Mouse (Mus musculus): ENCODE results near the gene Mta1.

The Mta1 gene

GRCm38 (mm10) chr12:113150591-113150990 is 52.5 kb downstream of the Mta1 start:
- peak; percentile 94 for DNase-seq

- DNase-seq = peak; percentile 96
These were observed 53.0 kb downstream of the Mta1 start for GRCm38 (mm10) chr12:113151046-113151445.

GRCm38 (mm10) chr12:113151661-113152271 is 53.7 kb downstream of the Mta1 start:
- peak; percentile 99 for DNase-seq

GRCm38 (mm10) chr12:113152272-113152661 is 54.2 kb downstream of the Mta1 start:
- DNase-seq = peak; percentile 98

GRCm38 (mm10) chr12:113152991-113153525 is 55.0 kb downstream of the Mta1 start:
- peak; percentile 93 for DNase-seq

GRCm38 (mm10) chr12:113153971-113154370 is 55.9 kb downstream of the Mta1 start:
- peak; percentile 98 for DNase-seq

GRCm38 (mm10) chr12:113154747-113155075 is 56.6 kb downstream of the Mta1 start:
- DNase-seq = peak; percentile 92

- peak; percentile 97 for DNase-seq
These were observed 57.1 kb downstream of the Mta1 start for GRCm38 (mm10) chr12:113155076-113155771.

GRCm38 (mm10) chr12:113155887-113156539 is 57.9 kb downstream of the Mta1 start, which contains the start of gene Tedc1:
Tedc1 (plus strand) TSS chr12:113156421.
- DNase-seq = peak; percentile 100

- no peak for DNase-seq
These were observed 58.5 kb downstream of the Mta1 start for GRCm38 (mm10) chr12:113156540-113156929.

- DNase-seq = peak; percentile 96
These were observed 58.9 kb downstream of the Mta1 start for GRCm38 (mm10) chr12:113157002-113157401.

- peak; percentile 91 for DNase-seq
These were observed 59.4 kb downstream of the Mta1 start for GRCm38 (mm10) chr12:113157521-113157920.

- DNase-seq = peak; percentile 93
These were observed 59.9 kb downstream of the Mta1 start for GRCm38 (mm10) chr12:113157971-113158370.

GRCm38 (mm10) chr12:113163561-113164006 is 65.5 kb downstream of the Mta1 start:
- peak; percentile 82 for DNase-seq

GRCm38 (mm10) chr12:113168031-113168536 is 70.0 kb downstream of the Mta1 start:
- DNase-seq = peak; percentile 92

GRCm38 (mm10) chr12:113176960-113177725 is 79.1 kb downstream of the Mta1 start:
- no peak for DNase-seq

- DNase-seq = no peak
These were observed 82.9 kb downstream of the Mta1 start for GRCm38 (mm10) chr12:113181020-113181419.

GRCm38 (mm10) chr12:113184945-113185344 is 86.9 kb downstream of the Mta1 start:
- no peak for DNase-seq

GRCm38 (mm10) chr12:113185442-113186291 is 87.6 kb downstream of the Mta1 start, which contains the start of gene Tmem121:
Tmem121 (plus strand) TSS chr12:113185930.
- DNase-seq = no peak

- DNase-seq = no peak
These were observed 88.4 kb downstream of the Mta1 start for GRCm38 (mm10) chr12:113186326-113187010.

Measured in heart, adult 11 months (tissue).